Mouse (Mus musculus): ENCODE measurements at regions not wholly inside any gene's neighbourhood (a gene's known extent, or its start where the extent isn't known, plus 50 kb on each side); places are given as distances from the start of the nearest gene placed in this dataset.

GRCm38 (mm10) chr9:115407901-115408470 is 97.8 kb upstream of the Stt3b start:
- H3K4me2 ChIP-seq (ENCODE audit: low read depth, low read length, poor library complexity, severe bottlenecking), result no peak overlapping the region
- no peaks in the 10 kb centered on the region for H3K9me3 ChIP-seq (ENCODE audit: low read length)
- H3K27ac ChIP-seq (ENCODE audit: low read depth, low read length), result no peak overlapping the region
- TF ChIP-seq CTCF (IDR thresholded peaks at IDR 0.05), result no peak
- H3K36me3 ChIP-seq (ENCODE audit: insufficient read depth, low read length), result no peaks in the 10 kb centered on the region
- H3K4me1 ChIP-seq (ENCODE audit: insufficient read depth, low read length), result no peaks in the 10 kb centered on the region
- DNase-seq (ENCODE audit: low spot score), result no peak
- whole genome bisulfite sequencing, result 82% methylated on average over 21 of the region's 21 CpGs
- no peak for ATAC-seq (ENCODE audit: low FRiP score)
- H3K9ac ChIP-seq (replicated peaks; ENCODE audit: low read length, poor library complexity, severe bottlenecking), result no peak overlapping the region
- H3K27me3 ChIP-seq (ENCODE audit: insufficient read depth, low read length), result no peaks in the 10 kb centered on the region
- no peak overlapping the region for H3K4me3 ChIP-seq (ENCODE audit: low read depth, low read length)

DNA sequence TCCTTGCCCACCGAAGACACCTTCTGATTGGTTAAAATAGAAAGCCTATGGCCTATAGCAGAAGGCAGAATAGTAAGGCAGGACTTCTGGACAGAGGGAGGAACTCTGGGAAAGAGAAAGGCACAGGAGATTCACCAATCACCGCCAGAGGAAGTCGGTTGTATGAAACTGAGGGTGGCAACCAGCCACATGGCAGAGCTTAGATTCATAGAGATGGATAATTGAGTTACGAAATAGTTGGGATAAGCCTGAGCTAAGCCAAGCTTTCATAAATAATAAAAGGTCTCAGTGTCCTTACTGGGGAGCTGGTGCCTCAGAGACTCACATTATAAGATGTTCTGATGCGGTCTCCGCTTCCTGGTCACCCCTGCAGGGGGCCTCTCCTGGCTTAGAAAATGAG is 98.7 kb upstream of the Stt3b start:
- H3K4me2 ChIP-seq (ENCODE audit: low read depth, low read length, poor library complexity, severe bottlenecking), result no peak overlapping the region
- H3K36me3 ChIP-seq (ENCODE audit: insufficient read depth, low read length), result no peaks in the 10 kb centered on the region
- H3K27ac ChIP-seq (ENCODE audit: low read depth, low read length), result no peak overlapping the region
- no peaks in the 10 kb centered on the region for H3K9me3 ChIP-seq (ENCODE audit: low read length)
- ATAC-seq (ENCODE audit: low FRiP score) (no peak), DNase-seq (ENCODE audit: low spot score) (no peak)
- H3K4me3 ChIP-seq (ENCODE audit: low read depth, low read length), result no peak overlapping the region
- no peaks in the 10 kb centered on the region for H3K27me3 ChIP-seq (ENCODE audit: insufficient read depth, low read length)
- no peak overlapping the region for H3K9ac ChIP-seq (replicated peaks; ENCODE audit: low read length, poor library complexity, severe bottlenecking)
- TF ChIP-seq CTCF (IDR thresholded peaks at IDR 0.05), result no peak
- WGBS, result 79% methylated on average over 6 of the region's 6 CpGs
- H3K4me1 ChIP-seq (ENCODE audit: insufficient read depth, low read length), result no peaks in the 10 kb centered on the region

- Histone ChIP-seq H3K4me3 (ENCODE audit: low read depth, low read length) (no peak overlapping the region), H3K4me2 (ENCODE audit: low read depth, low read length, poor library complexity, severe bottlenecking) (no peak overlapping the region), H3K27me3 (ENCODE audit: insufficient read depth, low read length) (no peaks in the 10 kb centered on the region), H3K9me3 (ENCODE audit: low read length) (no peaks in the 10 kb centered on the region), H3K9ac (replicated peaks; ENCODE audit: low read length, poor library complexity, severe bottlenecking) (no peak overlapping the region), H3K27ac (ENCODE audit: low read depth, low read length) (no peak overlapping the region), H3K36me3 (ENCODE audit: insufficient read depth, low read length) (no peaks in the 10 kb centered on the region), H3K4me1 (ENCODE audit: insufficient read depth, low read length) (no peaks in the 10 kb centered on the region)
- DNase-seq (ENCODE audit: low spot score) (no peak), ATAC-seq (ENCODE audit: low FRiP score) (no peak)
- 94% methylated on average over 4 of the region's 4 CpGs for WGBS
- TF ChIP-seq CTCF (IDR thresholded peaks at IDR 0.05), result no peak
Observed at GRCm38 (mm10) chr9:115414190-115414589, 104.0 kb upstream of the Stt3b start.

DNA sequence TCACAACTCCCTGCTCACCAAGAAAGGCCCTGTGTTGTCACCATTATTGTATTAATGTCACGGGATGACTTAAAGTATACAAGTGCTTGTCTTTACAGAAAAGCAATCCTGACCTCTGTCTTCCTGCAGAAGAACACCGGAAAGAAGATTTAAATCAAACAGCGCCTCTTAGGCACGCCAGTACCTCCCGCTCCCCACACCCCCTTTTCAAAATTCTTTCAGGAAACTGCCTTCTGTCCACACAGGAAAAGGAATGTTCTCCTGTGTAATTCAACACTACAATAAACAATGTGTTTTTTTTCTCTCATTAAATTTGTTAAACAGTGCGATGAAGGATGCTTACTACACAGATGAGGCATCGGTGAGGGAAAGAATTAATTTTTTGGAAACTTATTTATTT is 112.6 kb upstream of the Stt3b start:
- Histone ChIP-seq H3K4me1 (ENCODE audit: insufficient read depth, low read length) (no peaks in the 10 kb centered on the region), H3K4me2 (ENCODE audit: low read depth, low read length, poor library complexity, severe bottlenecking) (no peak overlapping the region), H3K9ac (replicated peaks; ENCODE audit: low read length, poor library complexity, severe bottlenecking) (no peak overlapping the region), H3K9me3 (ENCODE audit: low read length) (no peaks in the 10 kb centered on the region), H3K27ac (ENCODE audit: low read depth, low read length) (no peak overlapping the region), H3K36me3 (ENCODE audit: insufficient read depth, low read length) (no peaks in the 10 kb centered on the region), H3K27me3 (ENCODE audit: insufficient read depth, low read length) (no peaks in the 10 kb centered on the region), H3K4me3 (ENCODE audit: low read depth, low read length) (no peak overlapping the region)
- no peak for TF ChIP-seq CTCF (IDR thresholded peaks at IDR 0.05)
- WGBS, result 91% methylated on average over 7 of the region's 7 CpGs
- DNase-seq (ENCODE audit: low spot score) (no peak), ATAC-seq (ENCODE audit: low FRiP score) (no peak)

DNA sequence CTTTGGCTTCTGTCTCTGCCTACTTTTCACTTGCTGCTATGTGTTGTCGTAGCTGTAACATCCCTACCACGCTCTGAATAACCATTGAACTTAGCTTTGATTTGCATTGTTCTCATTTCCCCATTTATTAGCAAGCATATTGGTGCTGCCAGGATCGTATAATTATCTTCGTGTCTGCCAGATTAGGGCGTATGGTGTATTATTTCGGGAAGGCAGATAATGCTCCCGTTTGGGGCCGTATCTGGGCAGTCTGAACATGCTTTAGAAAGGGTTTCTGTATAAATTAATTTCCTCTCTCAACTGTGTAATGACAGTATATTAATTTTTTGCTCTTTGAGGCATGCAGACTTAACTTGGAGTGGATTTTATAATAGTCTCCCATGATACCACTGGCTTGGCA is 116.5 kb upstream of the Stt3b start:
- H3K4me2 ChIP-seq (ENCODE audit: low read depth, low read length, poor library complexity, severe bottlenecking), result no peak overlapping the region
- H3K9ac ChIP-seq (replicated peaks; ENCODE audit: low read length, poor library complexity, severe bottlenecking), result no peak overlapping the region
- 56% methylated on average over 8 of the region's 8 CpGs for WGBS
- no peak overlapping the region for H3K27ac ChIP-seq (ENCODE audit: low read depth, low read length)
- no peak for DNase-seq (ENCODE audit: low spot score)
- no peaks in the 10 kb centered on the region for H3K4me1 ChIP-seq (ENCODE audit: insufficient read depth, low read length)
- H3K4me3 ChIP-seq (ENCODE audit: low read depth, low read length), result no peak overlapping the region
- H3K36me3 ChIP-seq (ENCODE audit: insufficient read depth, low read length), result no peaks in the 10 kb centered on the region
- no peak for ATAC-seq (ENCODE audit: low FRiP score)
- no peaks in the 10 kb centered on the region for H3K9me3 ChIP-seq (ENCODE audit: low read length)
- TF ChIP-seq CTCF (IDR thresholded peaks at IDR 0.05), result no peak
- no peaks in the 10 kb centered on the region for H3K27me3 ChIP-seq (ENCODE audit: insufficient read depth, low read length)

GRCm38 (mm10) chr9:115430271-115430670 is 120.0 kb upstream of the Stt3b start:
- Histone ChIP-seq H3K4me1 (ENCODE audit: insufficient read depth, low read length) (no peaks in the 10 kb centered on the region), H3K9me3 (ENCODE audit: low read length) (no peaks in the 10 kb centered on the region), H3K27me3 (ENCODE audit: insufficient read depth, low read length) (no peaks in the 10 kb centered on the region), H3K9ac (replicated peaks; ENCODE audit: low read length, poor library complexity, severe bottlenecking) (no peak overlapping the region), H3K4me2 (ENCODE audit: low read depth, low read length, poor library complexity, severe bottlenecking) (no peak overlapping the region), H3K27ac (ENCODE audit: low read depth, low read length) (no peak overlapping the region), H3K36me3 (ENCODE audit: insufficient read depth, low read length) (no peaks in the 10 kb centered on the region), H3K4me3 (ENCODE audit: low read depth, low read length) (no peak overlapping the region)
- ATAC-seq (ENCODE audit: low FRiP score) (no peak), DNase-seq (ENCODE audit: low spot score) (no peak)
- 34% methylated on average over 4 of the region's 4 CpGs for WGBS
- TF ChIP-seq CTCF (IDR thresholded peaks at IDR 0.05), result no peak
